Mouse (Mus musculus) left cerebral cortex, postnatal 10 days (tissue): ENCODE results near the gene Ulk1. TPM values are rescaled to one million over a fixed set of nuclear protein-coding genes. Genes with fewer than 3 reads are reported as not detected.
"Not testable (repeated sequence)": the region's sequence is repeated elsewhere in the genome, so short reads cannot be mapped to it uniquely, and the experiment has no call there.

Experiments
- DNase-seq, 2 experiments: peaks; one replicate each; pipeline ENCODE4 v3.0.0; 2021 to 2022; ENCODE audit warnings: low spot score in 2 of 2, mixed read lengths in 1 of 2; ENCODE audit errors: extremely low spot score in 1 of 2
- intact Hi-C: fragments of 180-260 bp; cut with DNase I; formaldehyde crosslinking; loops from one replicate; pipeline ENCODE4 v1.15.1; 2025
- total RNA-seq, 2 experiments: library from RNA; stranded (reverse); gene quantifications; 2 replicates each; pipeline ENCODE4 v1.2.3; 2021

Gene Ulk1
- 10 to 100 TPM; 68.3 to 73.5 TPM for total RNA-seq

- DNase-seq, result peak; percentile 98 to 100
- intact Hi-C loops, result no loop called here
These were observed at the start of gene Ulk1 for GRCm38 (mm10) chr5:110809667-110810325. TSS of gene Ulk1 (minus strand) at chr5:110810097.

- DNase-seq, result peak; percentile 37 to 80
- intact Hi-C loops, result no loop called here
These were observed 49.2 kb upstream of the Ulk1 start for GRCm38 (mm10) chr5:110859013-110859650.

DNA sequence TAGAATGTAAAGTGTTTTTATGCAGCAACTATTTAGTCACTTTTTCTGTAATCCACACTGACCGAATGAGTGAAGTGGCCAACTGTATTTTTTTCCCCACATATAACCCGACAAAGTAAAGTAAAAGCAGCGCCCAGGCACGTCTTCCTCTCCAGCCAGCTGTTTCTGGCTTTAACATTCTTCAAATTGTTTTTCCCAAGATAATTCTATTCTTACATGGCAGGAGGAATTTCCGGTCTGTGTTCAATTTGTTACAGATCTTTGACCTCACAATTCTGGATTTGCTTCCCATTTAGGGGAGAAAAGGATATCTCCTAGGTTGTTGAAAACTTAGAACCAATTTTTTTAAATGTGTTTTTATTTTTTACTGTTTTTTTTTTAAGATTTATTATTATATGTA lies 47.2 kb upstream of the Ulk1 start:
- intact Hi-C loops, result no loop called here
- no peak for DNase-seq

- intact Hi-C loops, result no loop called here
These were observed 43.1 kb upstream of the Ulk1 start for GRCm38 (mm10) chr5:110852990-110853389.

DNA sequence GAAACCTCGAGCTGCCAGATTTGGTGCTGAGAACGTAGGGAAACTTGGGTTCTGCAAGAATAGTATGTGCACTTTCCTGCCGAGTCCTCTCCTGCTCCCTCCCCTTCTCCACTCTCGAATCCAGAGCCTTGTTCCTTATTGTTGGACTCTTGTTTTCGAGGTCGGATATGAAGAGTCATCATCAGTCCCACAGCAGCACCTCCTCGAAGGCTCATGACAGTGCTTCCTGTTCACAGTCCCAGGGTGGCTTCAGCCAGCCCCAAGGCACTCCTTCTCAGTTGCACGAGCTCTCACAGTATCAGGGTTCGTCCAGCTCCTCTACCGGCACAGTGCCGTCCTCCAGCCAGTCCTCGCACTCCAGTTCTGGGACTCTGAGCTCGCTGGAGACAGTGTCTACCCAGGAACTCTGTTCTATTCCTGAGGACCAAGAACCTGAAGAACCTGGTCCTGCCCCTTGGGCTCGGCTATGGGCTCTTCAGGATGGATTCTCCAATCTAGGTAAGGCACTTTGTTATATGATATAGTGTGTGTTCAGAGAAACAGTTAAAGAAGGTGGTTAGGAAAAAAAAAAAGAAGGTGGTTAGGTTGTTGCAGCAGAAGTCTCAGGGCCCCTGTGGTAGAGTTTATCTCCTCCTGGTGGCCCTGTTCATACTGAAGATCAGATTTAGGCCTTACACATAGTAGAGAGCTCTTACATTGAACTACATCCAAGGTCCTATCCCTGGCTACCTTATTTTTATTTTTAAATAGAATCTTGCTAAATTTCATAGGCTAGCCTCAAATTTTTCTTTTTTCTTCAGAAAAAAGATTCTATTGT lies 31.4 kb upstream of the Ulk1 start:
- intact Hi-C loops, result loop anchor here (5.0 kb wide), 1 partner anchor 81 kb away; no protein-coding TSS in a partner anchor
- DNase-seq, result no peak

More at GRCm38 (mm10) chr5:110852990-110853389, 43.1 kb upstream of the Ulk1 start:
- no peak for DNase-seq

DNA sequence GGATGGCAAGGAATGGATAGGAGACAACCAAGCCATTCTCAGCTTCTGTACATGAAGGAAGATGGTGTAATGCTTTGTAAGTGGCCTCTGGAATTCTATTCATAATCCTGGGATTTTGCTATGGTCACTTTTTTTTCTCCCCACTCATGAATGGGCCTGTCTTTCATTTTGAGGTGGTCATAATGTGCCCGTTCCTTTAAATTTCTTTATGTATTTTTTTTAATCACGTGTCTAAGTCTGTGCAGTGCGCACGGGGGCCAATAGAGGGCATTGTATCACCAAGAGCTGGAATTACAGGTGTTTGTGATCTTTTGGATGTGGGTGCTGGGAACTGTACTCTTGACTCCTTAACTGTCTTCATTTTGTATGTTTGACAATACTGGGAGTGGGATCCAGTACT lies 30.6 kb upstream of the Ulk1 start:
- intact Hi-C loops, result loop anchor here (5.0 kb wide), 1 partner anchor 82 kb away; no protein-coding TSS in a partner anchor

GRCm38 (mm10) chr5:110839678-110840365 lies 29.9 kb upstream of the Ulk1 start, which contains the start of the genes Hscb and Chek2:
TSS of gene Hscb (minus strand) at chr5:110839777.
TSS of gene Chek2 (plus strand) at chr5:110839979.
- intact Hi-C loops, result loop anchor here (5.0 kb wide), 2 partner anchors 82 to 417 kb away; no protein-coding TSS in a partner anchor
- peak; percentile 96 to 98 for DNase-seq

More for the DNA sequence above, 30.6 kb upstream of the Ulk1 start:
- DNase-seq, result peak in 1 of 2 experiments; percentile 40

- intact Hi-C loops, result loop anchor here (5.0 kb wide), 1 partner anchor 418 kb away; no protein-coding TSS in a partner anchor
- no peak for DNase-seq
These were observed 29.3 kb upstream of the Ulk1 start for GRCm38 (mm10) chr5:110839038-110839677.

DNA sequence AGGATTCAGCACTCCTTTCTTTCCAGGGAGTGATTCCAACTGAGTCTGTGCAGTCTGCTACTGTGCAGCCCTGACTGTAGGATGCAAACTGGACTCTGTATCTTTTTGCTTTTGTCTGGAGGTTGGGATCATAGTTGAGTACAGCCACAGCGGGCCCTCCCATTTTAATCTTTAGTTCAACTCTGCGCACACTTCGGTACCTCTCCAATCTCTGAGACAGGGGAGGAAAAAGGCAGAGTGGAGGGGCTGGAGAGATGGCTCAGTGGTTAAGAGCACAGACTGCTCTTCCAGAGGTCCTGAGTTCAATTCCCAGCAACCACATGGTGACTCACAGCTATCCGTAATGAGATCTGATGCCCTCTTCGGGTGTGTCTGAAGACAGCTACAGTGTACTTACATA lies 28.1 kb upstream of the Ulk1 start:
- intact Hi-C loops, result loop anchor here (5.0 kb wide), 1 partner anchor 419 kb away; no protein-coding TSS in a partner anchor

DNA sequence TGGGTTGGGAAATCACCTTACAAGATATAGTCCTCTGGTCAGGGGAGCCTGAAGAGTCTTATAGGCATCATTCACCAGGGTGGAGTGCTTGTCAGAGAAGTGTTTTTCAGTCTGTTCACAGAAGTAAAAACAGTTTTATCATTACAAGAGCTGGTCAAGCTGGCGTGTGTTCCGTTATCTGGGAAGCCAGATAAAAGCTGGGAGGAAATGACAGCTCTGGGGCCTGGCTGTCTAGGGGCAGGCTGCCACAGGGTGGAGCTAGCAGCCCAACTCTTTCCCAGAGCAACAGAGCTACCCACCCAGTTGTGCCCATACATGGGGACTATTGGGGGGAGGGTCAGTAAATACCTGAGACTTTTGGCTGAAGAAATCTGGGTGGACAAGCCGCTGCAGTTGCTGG lies 26.1 kb upstream of the Ulk1 start:
- intact Hi-C loops, result loop anchor here (5.0 kb wide), 1 partner anchor 421 kb away; no protein-coding TSS in a partner anchor
- DNase-seq, result peak; percentile 32 to 69

More for the DNA sequence above, 28.1 kb upstream of the Ulk1 start:
- not testable (repeated sequence) for DNase-seq

- intact Hi-C loops, result no loop called here
These were observed 21.3 kb upstream of the Ulk1 start for GRCm38 (mm10) chr5:110831036-110831720.

GRCm38 (mm10) chr5:110827576-110827975 lies 17.7 kb upstream of the Ulk1 start:
- intact Hi-C loops, result no loop called here
- DNase-seq, result no peak

More at GRCm38 (mm10) chr5:110831036-110831720, 21.3 kb upstream of the Ulk1 start:
- DNase-seq, result no peak

DNA sequence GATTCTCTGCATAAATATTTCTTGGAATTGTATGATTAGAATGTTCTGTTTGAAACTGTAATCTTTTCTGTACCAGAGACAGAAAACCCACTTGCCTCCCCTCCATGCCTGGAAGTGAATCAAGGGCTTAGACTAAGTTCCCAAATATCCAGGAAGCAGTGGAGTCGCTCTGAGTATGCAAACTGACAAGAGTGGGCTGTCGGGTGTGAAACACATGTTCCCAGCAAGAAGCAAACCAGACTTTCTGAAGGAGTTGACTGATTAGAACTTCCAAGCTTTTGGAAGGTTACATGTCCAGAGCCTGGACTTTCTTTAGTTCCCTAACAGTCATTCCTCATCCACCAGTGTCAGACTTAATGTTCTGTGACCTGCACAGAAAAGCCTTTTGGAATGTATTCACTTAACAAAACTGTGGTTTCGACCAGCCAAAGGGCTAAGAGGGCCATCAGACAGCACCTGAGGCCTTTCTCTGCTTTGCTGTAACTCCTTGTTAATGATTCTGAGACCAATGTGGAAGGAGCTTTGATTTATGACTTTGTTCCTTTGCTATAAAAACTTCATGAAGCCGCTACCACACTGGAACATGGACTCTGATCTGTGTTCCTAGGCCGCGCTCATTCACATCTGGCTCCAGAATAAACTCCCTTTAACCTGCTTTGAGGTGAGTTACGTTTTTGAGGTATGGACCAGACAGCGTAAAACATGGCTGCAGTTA lies 17.0 kb upstream of the Ulk1 start:
- intact Hi-C loops, result no loop called here
- no peak for DNase-seq

DNA sequence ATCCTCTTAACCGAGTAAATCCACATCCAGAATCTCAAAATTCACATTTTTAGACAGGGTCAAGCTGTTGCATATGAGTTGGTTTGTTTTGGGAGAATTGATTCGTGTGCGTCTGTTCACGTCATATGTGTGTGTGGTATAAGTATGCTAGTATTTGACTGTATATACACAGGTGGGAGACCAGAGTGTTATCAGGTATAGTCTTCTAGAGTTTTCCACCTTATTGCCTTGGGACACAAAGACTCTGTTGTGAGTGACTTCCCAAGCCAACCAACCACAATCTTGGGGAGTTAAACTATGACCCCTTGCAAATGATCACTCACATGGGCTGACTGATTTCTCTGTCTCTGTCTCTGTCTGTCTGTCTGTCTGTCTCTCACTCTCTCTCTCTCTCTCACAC lies 14.5 kb upstream of the Ulk1 start:
- intact Hi-C loops, result no loop called here

GRCm38 (mm10) chr5:110808821-110809666 lies 853 bp downstream of the Ulk1 start:
- intact Hi-C loops, result no loop called here

More for the DNA sequence above, 14.5 kb upstream of the Ulk1 start:
- no peak for DNase-seq

GRCm38 (mm10) chr5:110808061-110808631 lies 1.8 kb downstream of the Ulk1 start:
- peak; percentile 73 to 94 for DNase-seq
- intact Hi-C loops, result no loop called here

More at GRCm38 (mm10) chr5:110808821-110809666, 853 bp downstream of the Ulk1 start:
- DNase-seq, result peak in 1 of 2 experiments; percentile 48
